Mouse (Mus musculus) gastrocnemius, postnatal 10 days (tissue): ENCODE data around the gene Plscr1. TPM values are rescaled to one million over a fixed set of nuclear protein-coding genes. Genes with fewer than 3 reads are reported as not detected.

Experiments
- DNase-seq: peaks from one replicate; pipeline ENCODE4 v3.0.0; 2021; ENCODE audit warnings: mixed read lengths
- microRNA-seq, 2 experiments: library from miRNA; unstranded; fragments of <30 nt; microRNA quantifications; one replicate each; pipeline ENCODE4 v1.2.0; 2021
- total RNA-seq, 2 experiments: library from RNA; stranded (reverse); gene quantifications; 2 replicates each; pipeline ENCODE4 v1.2.3; 2021

The Plscr1 gene
- total RNA-seq, 2 experiments from 2014 or later = 1.7 to 2.6 TPM

- DNase-seq = no peak
Observed at GRCm38 (mm10) chr9:92305075-92305474, 55.5 kb downstream of the Plscr1 start.

GRCm38 (mm10) chr9:92305620-92306220 lies 56.2 kb downstream of the Plscr1 start:
- DNase-seq = no peak

- DNase-seq = no peak
Observed at GRCm38 (mm10) chr9:92309077-92309476, 59.5 kb downstream of the Plscr1 start, which contains the start of gene 1700057G04Rik. 1700057G04Rik (plus strand) TSS chr9:92309377.

GRCm38 (mm10) chr9:92316791-92317190 lies 67.2 kb downstream of the Plscr1 start:
- DNase-seq = no peak

Small RNA genes within 50 kb of the gene (microRNA-seq; reads per million reads assigned to microRNA genes)
- 0 reads per million in 2 experiments for gene Mir6386

Other genes with a start within 250 kb of the Plscr1 start
- not detected for gene Plscr5, start 56.8 kb upstream of the Plscr1 start, total RNA-seq
- 1 to 10 TPM; 1.4 to 1.5 TPM for gene Plscr2, start 25.9 kb downstream of the Plscr1 start, total RNA-seq
- gene 1700057G04Rik, start 59.6 kb downstream of the Plscr1 start, total RNA-seq = not detected
- gene Plscr4, start 207.6 kb downstream of the Plscr1 start, total RNA-seq = 1 to 10 TPM; 5.3 to 6.5 TPM